Mouse (Mus musculus) kidney, adult 2 months (tissue): Measurements from ENCODE around the gene Cabin1.

Source experiments
- CTCF ChIP-seq: fragments of 200-500 bp; conservative IDR thresholded peaks from 2 replicates; pipeline ENCODE4 v1.5.1; 2011; ENCODE audit warnings: low read depth, mild to moderate bottlenecking, control low read depth, low read length, moderate library complexity, mixed read lengths; ENCODE audit not compliant: insufficient read depth, insufficient read length
- POLR2A ChIP-seq: fragments of 200-500 bp; IDR thresholded peaks from one replicate; pipeline ENCODE4 v1.6.1; 2011; ENCODE audit warnings: low read depth, low read length, control low read depth

GRCm38 (mm10) chr10:75756719-75757118 is 7.4 kb downstream of the Cabin1 start:
- TF ChIP-seq CTCF, result no peak
- TF ChIP-seq POLR2A, result no peak
